Mouse (Mus musculus) ES-E14 (cell line): ENCODE results near the gene Hspb8.

Source experiments
- CHD2 ChIP-seq: IDR thresholded peaks from 2 replicates; pipeline ENCODE4 v1.6.1; 2014; ENCODE audit warnings: mild to moderate bottlenecking, low read depth, low read length, inconsistent platforms
- HCFC1 ChIP-seq: IDR thresholded peaks from 2 replicates; pipeline ENCODE4 v1.6.1; 2012; ENCODE audit warnings: low read length, inconsistent platforms, borderline replicate concordance; ENCODE audit not compliant: insufficient read depth
- MAFK ChIP-seq: IDR thresholded peaks from 2 replicates; pipeline ENCODE4 v1.6.1; 2014; ENCODE audit warnings: mild to moderate bottlenecking, low read depth, low read length, inconsistent platforms; ENCODE audit not compliant: insufficient read depth
- ZNF384 ChIP-seq: IDR thresholded peaks from 2 replicates; pipeline ENCODE4 v1.6.1; 2012; ENCODE audit warnings: low read depth, low read length, inconsistent platforms

DNA sequence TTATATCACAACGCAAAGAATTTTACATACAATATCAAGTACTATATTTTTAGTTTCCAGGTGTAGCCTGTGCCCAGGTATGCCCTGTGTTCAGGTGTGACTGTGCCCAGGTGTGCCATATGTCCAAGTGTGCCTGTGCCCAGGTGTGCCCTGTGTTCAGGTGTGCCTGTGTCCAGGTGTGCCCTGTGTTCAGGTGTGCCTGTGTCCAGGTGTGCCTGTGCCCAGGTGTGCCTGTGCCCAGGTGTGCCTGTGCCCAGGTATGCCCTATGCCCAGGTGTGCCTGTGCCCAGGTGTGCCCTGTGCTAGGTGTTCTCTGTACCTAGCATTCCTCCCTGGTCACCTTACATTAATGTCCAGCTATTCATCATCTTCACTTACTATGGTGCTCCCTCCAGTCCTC is 16.7 kb downstream of the Hspb8 start:
- TF ChIP-seq HCFC1 (no peak), ZNF384 (no peak), CHD2 (no peak), MAFK (no peak)
